In the genomic region with DNA sequence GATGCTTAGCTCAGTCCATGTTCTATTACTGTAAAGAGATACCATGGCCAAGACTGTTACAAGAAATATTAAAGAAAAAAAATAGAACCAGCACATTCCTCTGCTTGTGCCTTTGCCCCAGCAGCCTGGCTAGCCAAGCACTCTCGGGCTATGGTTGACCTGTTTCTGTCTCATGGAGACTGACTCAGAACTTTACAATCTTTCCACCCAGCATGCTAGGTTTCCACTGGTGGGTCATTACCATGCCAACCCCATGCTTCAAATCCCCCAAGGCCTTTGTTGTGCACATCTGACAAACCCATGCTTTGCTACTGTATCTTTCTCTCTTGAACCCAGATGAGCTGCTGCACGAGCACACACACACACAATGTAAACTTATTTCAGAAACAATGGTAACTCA, we compare ENCODE assay signal across 31 mouse cellular contexts.
"Had no signal": no experiment of that assay in that cellular context is flagged by ENCODE, and none has a peak within 500 bp of the region (broad histone marks: within the 10 kb centered on the region; RNA-seq: fewer than 3 reads in every experiment).

No protein-coding gene starts in this region.

- H3K36me3 ChIP-seq: heart, embryonic 13.5 days; heart, embryonic 15.5 days; hindbrain, embryonic 10.5 days; hindbrain, embryonic 12.5 days; intestine, embryonic 15.5 days; kidney, embryonic 15.5 days; limb, embryonic 13.5 days; limb, embryonic 15.5 days; liver, embryonic 12.5 days had no signal

- H3K4me2 ChIP-seq: heart, embryonic 11.5 days; heart, embryonic 13.5 days; heart, embryonic 15.5 days; hindbrain, embryonic 12.5 days; hindbrain, embryonic 14.5 days; intestine, embryonic 15.5 days; kidney, embryonic 15.5 days; limb, embryonic 13.5 days; limb, embryonic 15.5 days; liver, embryonic 12.5 days had no signal

- H3K27ac ChIP-seq: gastrocnemius, adult 2 months; heart, adult 2 months; heart, embryonic 13.5 days; heart, embryonic 15.5 days; hindbrain, embryonic 10.5 days; hindbrain, embryonic 12.5 days; hindbrain, embryonic 14.5 days; intestine, embryonic 15.5 days; kidney, embryonic 15.5 days; layer of hippocampus, adult 2 months; limb, embryonic 13.5 days; limb, embryonic 15.5 days; liver, embryonic 12.5 days; liver, embryonic 14.5 days had no signal

- H3K9ac ChIP-seq: heart, embryonic 13.5 days; heart, embryonic 15.5 days; hindbrain, embryonic 12.5 days; hindbrain, embryonic 14.5 days; intestine, embryonic 15.5 days; kidney, embryonic 15.5 days; limb, embryonic 13.5 days; limb, embryonic 15.5 days; liver, embryonic 12.5 days; liver, embryonic 14.5 days had no signal

- H3K4me3 ChIP-seq: gastrocnemius, adult 2 months; heart, adult 2 months; heart, embryonic 13.5 days; heart, embryonic 15.5 days; hindbrain, embryonic 10.5 days; hindbrain, embryonic 12.5 days; intestine, embryonic 15.5 days; kidney, embryonic 15.5 days; layer of hippocampus, adult 2 months; limb, embryonic 13.5 days; limb, embryonic 15.5 days; liver, embryonic 12.5 days had no signal

- H3K4me1 ChIP-seq: heart, embryonic 13.5 days; heart, embryonic 15.5 days; hindbrain, embryonic 10.5 days; hindbrain, embryonic 12.5 days; intestine, embryonic 15.5 days; kidney, embryonic 15.5 days; limb, embryonic 13.5 days; limb, embryonic 15.5 days; liver, embryonic 12.5 days had no signal

- DNase-seq: gastrocnemius, adult 2 months; gastrocnemius, postnatal 10 days; gastrocnemius, postnatal 36 days; heart, adult 11 months; heart, adult 2 months; heart, postnatal 14 days; heart, postnatal 36 days; kidney, adult 2 months; kidney, adult 9 months; kidney, postnatal 10 days; kidney, postnatal 25 days; kidney, postnatal 4 days; layer of hippocampus, adult 9-11 months; layer of hippocampus, postnatal 36 days; left cerebral cortex, postnatal 4 days had no signal

- H3K27me3 ChIP-seq: heart, embryonic 13.5 days; heart, embryonic 15.5 days; hindbrain, embryonic 12.5 days; intestine, embryonic 15.5 days; kidney, embryonic 15.5 days; limb, embryonic 13.5 days; limb, embryonic 15.5 days; liver, embryonic 12.5 days had no signal

- ATAC-seq: hindbrain, embryonic 16.5 days; inflammation-experienced regulatory T-cells, adult 6 months; intestine, embryonic 15.5 days; intestine, postnatal 0 days; liver, embryonic 12.5 days had no signal

- H3K9me3 ChIP-seq: heart, embryonic 13.5 days; heart, embryonic 15.5 days; hindbrain, embryonic 10.5 days; hindbrain, embryonic 12.5 days; intestine, embryonic 15.5 days; kidney, embryonic 15.5 days; limb, embryonic 13.5 days; limb, embryonic 15.5 days; liver, embryonic 12.5 days had no signal
